Mouse (Mus musculus) adrenal gland, adult 2 months (tissue): Measurements from ENCODE around the gene Dcaf1. TPM values are rescaled to one million over a fixed set of nuclear protein-coding genes. Genes with fewer than 3 reads are reported as not detected.

Experiments used
- DNase-seq: peaks from one replicate; pipeline ENCODE4 v3.0.0; 2021
- polyA plus RNA-seq: library from polyadenylated mRNA; depleted of rRNA; stranded (reverse); fragments of >200 nt; gene quantifications from 2 replicates; pipeline ENCODE4 v1.2.3, GENCODE M21; 2012; rRNA removed
- total RNA-seq, 2 experiments: library from RNA; stranded (reverse); gene quantifications; 2 replicates each; pipeline ENCODE4 v1.2.3; 2021

Dcaf1 gene
- total and polyA plus RNA-seq, 3 experiments, result 9.7 to 36.4 (median 29.9) TPM

- DNase-seq, result no peak
These were observed 84.9 kb downstream of the Dcaf1 start for GRCm38 (mm10) chr9:106906597-106906996.

GRCm38 (mm10) chr9:106908174-106908573 is 86.5 kb downstream of the Dcaf1 start:
- no peak for DNase-seq

GRCm38 (mm10) chr9:106908715-106909114 is 87.0 kb downstream of the Dcaf1 start:
- DNase-seq, result no peak

GRCm38 (mm10) chr9:106911624-106912023 is 90.0 kb downstream of the Dcaf1 start:
- no peak for DNase-seq

- no peak for DNase-seq
These were observed 92.1 kb downstream of the Dcaf1 start for GRCm38 (mm10) chr9:106913759-106914158.

- no peak for DNase-seq
These were observed 93.2 kb downstream of the Dcaf1 start for GRCm38 (mm10) chr9:106914878-106915277.

Other genes starting within 250 kb of the Dcaf1 start
- gene Iqcf6, start 195.3 kb upstream of the Dcaf1 start, total RNA-seq, result not detected
- not detected in 2 replicates for gene Iqcf6, start 195.3 kb upstream of the Dcaf1 start, polyA plus RNA-seq
- gene Grm2, start 165.8 kb upstream of the Dcaf1 start, total RNA-seq, result not detected
- gene Grm2, start 165.8 kb upstream of the Dcaf1 start, polyA plus RNA-seq, result not detected in 2 replicates
- 100 to 1,000 TPM; 128 to 130 TPM for gene Tex264, start 135.9 kb upstream of the Dcaf1 start, total RNA-seq
- 230 and 245 TPM in 2 replicates for gene Tex264, start 135.9 kb upstream of the Dcaf1 start, polyA plus RNA-seq
- 10 to 100 TPM; 13.2 to 24.8 TPM for gene Rad54l2, start 32.7 kb upstream of the Dcaf1 start, total RNA-seq
- gene Rad54l2, start 32.7 kb upstream of the Dcaf1 start, polyA plus RNA-seq, result 44.6 and 68.0 TPM in 2 replicates
- 10 to 100 TPM; 27.4 to 32.9 TPM for gene Rbm15b, start 65.6 kb downstream of the Dcaf1 start, total RNA-seq
- gene Rbm15b, start 65.6 kb downstream of the Dcaf1 start, polyA plus RNA-seq, result 11.2 and 12.7 TPM in 2 replicates
- gene Manf, start 70.1 kb downstream of the Dcaf1 start, total RNA-seq, result 100 to 1,000 TPM; 284 to 321 TPM
- 20.4 and 36.8 TPM in 2 replicates for gene Manf, start 70.1 kb downstream of the Dcaf1 start, polyA plus RNA-seq